Mouse (Mus musculus) ES-Bruce4 (cell line): ENCODE measurements around the gene Clec3a.
A peak's percentile ranks its signal among the peaks of the same experiment; 100 is the strongest.

Source experiments
- CTCF ChIP-seq: IDR thresholded peaks from one replicate; pipeline ENCODE4 v1.8.1; 2011; ENCODE audit warnings: low read depth, low read length
- EP300 ChIP-seq: IDR thresholded peaks from 2 replicates; pipeline ENCODE4 v1.6.1; 2011; ENCODE audit warnings: low read depth, low read length; ENCODE audit not compliant: insufficient read depth
- POLR2A ChIP-seq: IDR thresholded peaks from one replicate; pipeline ENCODE4 v1.8.1; 2011; ENCODE audit warnings: low read length; ENCODE audit not compliant: insufficient read depth

DNA sequence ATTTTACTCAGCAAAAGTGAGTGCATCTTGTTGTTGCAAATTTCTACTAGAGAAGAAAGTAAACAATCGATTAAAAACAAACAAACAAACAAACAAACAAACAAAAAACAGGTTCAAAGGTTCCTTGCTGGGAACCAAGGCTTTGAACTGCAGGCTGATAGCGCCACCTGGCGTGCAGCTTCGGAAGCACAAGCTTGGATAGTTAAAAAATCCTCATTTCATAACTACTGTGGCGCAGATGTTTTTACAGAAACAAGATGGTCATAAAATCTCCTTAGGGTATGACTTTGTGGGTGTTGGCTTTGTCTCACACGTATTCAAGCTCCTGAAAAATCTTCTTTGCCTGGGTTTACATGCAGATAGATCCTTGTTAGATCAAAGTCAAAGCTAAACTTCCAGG is 20.4 kb downstream of the Clec3a start:
- TF ChIP-seq CTCF (peak; percentile 84), EP300 (no peak), POLR2A (no peak)
